Mouse (Mus musculus) kidney, adult 8-10 months (tissue): ENCODE measurements around the gene Tmem243.

ENCODE experiments used
- DNase-seq, 2 experiments: peaks; one replicate each; pipeline ENCODE4 v3.0.0; 2022

Tmem243 gene

GRCm38 (mm10) chr5:9186467-9186866 is 86.0 kb downstream of the Tmem243 start:
- DNase-seq: no peak
